Mouse (Mus musculus) heart, adult 9 months (tissue): ENCODE data around the gene Adra2a.

ENCODE experiments used
- DNase-seq, 2 experiments: peaks; one replicate each; pipeline ENCODE4 v3.0.0; 2022; ENCODE audit warnings: low spot score in 2 of 2

Gene Adra2a

GRCm38 (mm10) chr19:54043851-54044250 is at the start of gene Adra2a:
Gene Adra2a, plus strand, starts transcription at chr19:54044151.
- DNase-seq = no peak

GRCm38 (mm10) chr19:53994276-53994675 is 49.7 kb upstream of the Adra2a start:
- no peak for DNase-seq

GRCm38 (mm10) chr19:54010973-54011372 is 33.0 kb upstream of the Adra2a start:
- DNase-seq = no peak

GRCm38 (mm10) chr19:54014999-54015398 is 29.0 kb upstream of the Adra2a start:
- no peak for DNase-seq

GRCm38 (mm10) chr19:54015503-54015902 is 28.4 kb upstream of the Adra2a start:
- DNase-seq = no peak

GRCm38 (mm10) chr19:54035100-54035499 is 8.9 kb upstream of the Adra2a start:
- DNase-seq = no peak

- no peak for DNase-seq
Observed at GRCm38 (mm10) chr19:54039441-54039840, 4.5 kb upstream of the Adra2a start.

- no peak for DNase-seq
Observed at GRCm38 (mm10) chr19:54040356-54041028, 3.5 kb upstream of the Adra2a start.

GRCm38 (mm10) chr19:54041029-54041367 is 3.0 kb upstream of the Adra2a start:
- DNase-seq = no peak

GRCm38 (mm10) chr19:54044507-54045371 is 788 bp downstream of the Adra2a start:
- DNase-seq = peak in 1 of 2 experiments; percentile 9

GRCm38 (mm10) chr19:54045412-54045811 is 1.5 kb downstream of the Adra2a start:
- no peak for DNase-seq

- no peak for DNase-seq
Observed at GRCm38 (mm10) chr19:54045931-54046683, 2.2 kb downstream of the Adra2a start.

GRCm38 (mm10) chr19:54046684-54047070 is 2.7 kb downstream of the Adra2a start:
- DNase-seq = no peak

- no peak for DNase-seq
Observed at GRCm38 (mm10) chr19:54047386-54048050, 3.6 kb downstream of the Adra2a start.

- DNase-seq = no peak
Observed at GRCm38 (mm10) chr19:54048161-54048885, 4.4 kb downstream of the Adra2a start.

- DNase-seq = no peak
Observed at GRCm38 (mm10) chr19:54051651-54052050, 7.7 kb downstream of the Adra2a start.

GRCm38 (mm10) chr19:54055845-54056244 is 11.9 kb downstream of the Adra2a start:
- DNase-seq = no peak

- no peak for DNase-seq
Observed at GRCm38 (mm10) chr19:54068447-54068846, 24.5 kb downstream of the Adra2a start.

GRCm38 (mm10) chr19:54070521-54070920 is 26.6 kb downstream of the Adra2a start:
- peak; percentile 6 to 34 for DNase-seq

GRCm38 (mm10) chr19:54072233-54072800 is 28.4 kb downstream of the Adra2a start:
- peak in 1 of 2 experiments; percentile 34 for DNase-seq
